Mouse (Mus musculus) liver, embryonic 16.5 days (tissue): ENCODE data around the gene H1foo. TPM values are rescaled to one million over a fixed set of nuclear protein-coding genes. Genes with fewer than 3 reads are reported as not detected.

Experiments used
- ATAC-seq: fragments of 200-750 bp; cut with Nextera tagmentation; 2 replicates; pipeline ENCODE4 v1.8.0; 2017; ENCODE audit warnings: low read depth, mild to moderate bottlenecking, moderate number of reproducible peaks, moderate library complexity
- H3K27ac ChIP-seq: fragments of 300-500 bp; sonication (generic); 2 replicates; pipeline ENCODE4 v1.5.1; 2014; ENCODE audit warnings: mild to moderate bottlenecking, low read length
- H3K27me3 ChIP-seq: fragments of 300-500 bp; sonication (generic); 2 replicates; pipeline ENCODE4 v1.6.1; 2014; ENCODE audit warnings: low read depth, low read length, mixed read lengths; ENCODE audit not compliant: control insufficient read depth, insufficient read depth
- H3K36me3 ChIP-seq: fragments of 300-500 bp; sonication (generic); 2 replicates; pipeline ENCODE4 v1.6.1; 2014; ENCODE audit warnings: mild to moderate bottlenecking; ENCODE audit not compliant: control insufficient read depth, insufficient read depth
- H3K4me1 ChIP-seq: fragments of 300-500 bp; sonication (generic); 2 replicates; pipeline ENCODE4 v1.6.1; 2014; ENCODE audit warnings: low read depth, low read length, mixed read lengths; ENCODE audit not compliant: control insufficient read depth
- H3K4me2 ChIP-seq: fragments of 300-500 bp; sonication (generic); 2 replicates; pipeline ENCODE4 v1.6.1; 2014; ENCODE audit warnings: low read depth, low read length, mixed read lengths
- H3K4me3 ChIP-seq: fragments of 300-500 bp; sonication (generic); 2 replicates; pipeline ENCODE4 v1.5.1; 2014; ENCODE audit warnings: low read depth, mild to moderate bottlenecking, low read length
- H3K9ac ChIP-seq: fragments of 300-500 bp; sonication (generic); 2 replicates; pipeline ENCODE4 v1.6.1; 2014; ENCODE audit warnings: low read depth, low read length
- H3K9me3 ChIP-seq: fragments of 300-500 bp; sonication (generic); replicated peaks from 2 replicates; pipeline ENCODE4 v1.6.1; 2016; ENCODE audit warnings: low read length; ENCODE audit not compliant: control insufficient read depth
- WGBS: fragments of 180-500 bp; shearing (Covaris S2); extraction: QIAGEN DNeasy Blood & Tissue Kit; methylation state at CpG from one replicate; pipeline ENCODE4 v1.1.7; 2014; ENCODE audit not compliant: insufficient replicate concordance; 5-methylcytosine and 5-hydroxymethylcytosine counted together
- polyA plus RNA-seq: library from polyadenylated mRNA; unstranded; fragments of >200 nt; fragmentation: Nextera tagmentation; extraction: Ambion mirVana; gene quantifications from 2 replicates; pipeline ENCODE4 v1.2.1, GENCODE M21; 2015

The H1foo gene
- polyA plus RNA-seq, result not detected in 2 replicates

- no peaks in the 10 kb centered on the region for H3K27me3 ChIP-seq
- H3K4me2 ChIP-seq, result no peak within 1 kb of the TSS
- H3K9ac ChIP-seq, result no peak within 1 kb of the TSS
- H3K9me3 ChIP-seq, result no peaks in the 10 kb centered on the region
- no peak within 1 kb of the TSS for H3K4me3 ChIP-seq
- ATAC-seq, result no peak
- WGBS, result 64% methylated on average over 5 of the region's 5 CpGs
- H3K36me3 ChIP-seq, result no peaks in the 10 kb centered on the region
- no peak within 1 kb of the TSS for H3K27ac ChIP-seq
- peaks cover 5% of the 10 kb centered on the region; the same call in 1 of the 2 replicates for H3K4me1 ChIP-seq
Observed at GRCm38 (mm10) chr6:115944638-115945037, at the start of gene H1foo. TSS of gene H1foo (plus strand) at chr6:115944938.

- Histone ChIP-seq H3K4me2 (no peak overlapping the region), H3K27ac (no peak overlapping the region), H3K9me3 (no peaks in the 10 kb centered on the region), H3K4me1 (no peaks in the 10 kb centered on the region), H3K27me3 (no peaks in the 10 kb centered on the region), H3K36me3 (no peaks in the 10 kb centered on the region), H3K9ac (no peak overlapping the region), H3K4me3 (no peak overlapping the region)
- 79% methylated on average over 1 of the region's 1 CpGs for WGBS
- ATAC-seq, result no peak
Observed at GRCm38 (mm10) chr6:115896346-115896745, 48.4 kb upstream of the H1foo start.

GRCm38 (mm10) chr6:115897117-115897516, 47.6 kb upstream of the H1foo start:
- 30% methylated on average over 4 of the region's 4 CpGs for WGBS
- Histone ChIP-seq H3K9ac (no peak overlapping the region), H3K36me3 (no peaks in the 10 kb centered on the region), H3K27me3 (no peaks in the 10 kb centered on the region), H3K4me2 (no peak overlapping the region), H3K9me3 (no peaks in the 10 kb centered on the region), H3K27ac (no peak overlapping the region), H3K4me1 (no peaks in the 10 kb centered on the region), H3K4me3 (no peak overlapping the region)
- no peak for ATAC-seq

GRCm38 (mm10) chr6:115897926-115898520, 46.7 kb upstream of the H1foo start:
- H3K27ac ChIP-seq, result no peak overlapping the region
- no peak overlapping the region for H3K9ac ChIP-seq
- H3K4me1 ChIP-seq, result no peaks in the 10 kb centered on the region
- 51% methylated on average over 7 of the region's 7 CpGs for WGBS
- H3K36me3 ChIP-seq, result no peaks in the 10 kb centered on the region
- no peaks in the 10 kb centered on the region for H3K9me3 ChIP-seq
- no peak for ATAC-seq
- H3K4me2 ChIP-seq, result no peak overlapping the region
- H3K4me3 ChIP-seq, result no peak overlapping the region
- H3K27me3 ChIP-seq, result no peaks in the 10 kb centered on the region

GRCm38 (mm10) chr6:115901062-115901461, 43.7 kb upstream of the H1foo start:
- no peaks in the 10 kb centered on the region for H3K9me3 ChIP-seq
- no peak overlapping the region for H3K4me2 ChIP-seq
- H3K9ac ChIP-seq, result no peak overlapping the region
- H3K36me3 ChIP-seq, result no peaks in the 10 kb centered on the region
- H3K27ac ChIP-seq, result no peak overlapping the region
- H3K4me1 ChIP-seq, result no peaks in the 10 kb centered on the region
- ATAC-seq, result peak; percentile 43; the same call in 1 of the 2 replicates
- 1% methylated on average over 3 of the region's 3 CpGs for WGBS
- no peaks in the 10 kb centered on the region for H3K27me3 ChIP-seq
- H3K4me3 ChIP-seq, result no peak overlapping the region

- Histone ChIP-seq H3K27ac (no peak overlapping the region), H3K4me2 (no peak overlapping the region), H3K9me3 (no peaks in the 10 kb centered on the region), H3K27me3 (no peaks in the 10 kb centered on the region), H3K36me3 (no peaks in the 10 kb centered on the region), H3K9ac (no peak overlapping the region), H3K4me1 (no peaks in the 10 kb centered on the region), H3K4me3 (no peak overlapping the region)
- WGBS, result 73% methylated on average over 8 of the region's 8 CpGs
- ATAC-seq, result 0 out of 2 replicates have a peak, but pooled peaks have one; percentile 7
Observed at GRCm38 (mm10) chr6:115901489-115901931, 43.2 kb upstream of the H1foo start.

- 59% methylated on average over 3 of the region's 3 CpGs for WGBS
- Histone ChIP-seq H3K4me2 (no peak overlapping the region), H3K27me3 (no peaks in the 10 kb centered on the region), H3K4me1 (no peaks in the 10 kb centered on the region), H3K9ac (no peak overlapping the region), H3K27ac (no peak overlapping the region), H3K9me3 (no peaks in the 10 kb centered on the region), H3K4me3 (no peak overlapping the region), H3K36me3 (no peaks in the 10 kb centered on the region)
- no peak for ATAC-seq
Observed at GRCm38 (mm10) chr6:115902545-115902944, 42.2 kb upstream of the H1foo start.

GRCm38 (mm10) chr6:115905568-115905967, 39.2 kb upstream of the H1foo start:
- no peak overlapping the region for H3K4me2 ChIP-seq
- no peak overlapping the region for H3K27ac ChIP-seq
- H3K9ac ChIP-seq, result no peak overlapping the region
- no peak overlapping the region for H3K4me3 ChIP-seq
- no peaks in the 10 kb centered on the region for H3K36me3 ChIP-seq
- no peak for ATAC-seq
- no peaks in the 10 kb centered on the region for H3K27me3 ChIP-seq
- 65% methylated on average over 6 of the region's 6 CpGs for WGBS
- H3K9me3 ChIP-seq, result no peaks in the 10 kb centered on the region
- H3K4me1 ChIP-seq, result peaks cover 7% of the 10 kb centered on the region

GRCm38 (mm10) chr6:115906455-115906854, 38.3 kb upstream of the H1foo start:
- Histone ChIP-seq H3K4me1 (peaks cover 7% of the 10 kb centered on the region), H3K9me3 (no peaks in the 10 kb centered on the region), H3K4me3 (no peak overlapping the region), H3K27ac (no peak overlapping the region), H3K4me2 (no peak overlapping the region), H3K36me3 (no peaks in the 10 kb centered on the region), H3K9ac (no peak overlapping the region), H3K27me3 (no peaks in the 10 kb centered on the region)
- 26% methylated on average over 1 of the region's 1 CpGs for WGBS
- ATAC-seq, result no peak
